Mouse (Mus musculus): ENCODE data around the gene Rin2. TPM values are rescaled to one million over a fixed set of nuclear protein-coding genes. Genes with fewer than 3 reads are reported as not detected.

The Rin2 gene
- polyA plus RNA-seq, 1 experiment from 2014 or later, result 15.5 TPM

DNA sequence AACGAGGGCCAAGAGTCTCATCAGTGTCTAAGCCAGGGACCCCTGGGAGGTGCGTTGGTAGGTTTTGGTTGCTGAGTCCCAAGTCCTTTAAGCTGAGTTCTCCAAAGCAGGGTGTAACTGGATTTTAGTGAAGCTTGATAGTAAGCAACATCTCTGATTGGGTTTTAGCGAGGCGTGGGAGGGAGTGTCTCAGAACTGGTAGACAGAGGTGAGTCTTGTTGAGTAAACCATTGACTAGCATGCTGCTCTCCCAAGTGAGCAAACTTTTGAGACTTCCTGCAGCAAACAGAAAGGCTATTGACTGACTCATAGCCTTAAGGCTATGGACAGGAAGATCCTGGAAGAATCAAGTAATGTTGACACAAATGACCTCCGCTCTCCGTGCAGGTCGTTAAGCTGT is 112.5 kb downstream of the Rin2 start:
- Histone ChIP-seq H3K4me3 (peak overlapping the region; percentile 58), H3K9me3 (no peaks in the 10 kb centered on the region), H3K36me3 (peaks cover 21% of the 10 kb centered on the region; the same call in 1 of the 2 replicates), H3K4me1 (peaks cover 41% of the 10 kb centered on the region), H3K27ac (peak overlapping the region; percentile 69; the same call in 1 of the 2 replicates), H3K27me3 (ENCODE audit: insufficient read depth, poor library complexity, severe bottlenecking) (no peaks in the 10 kb centered on the region)
- WGBS, result 52% methylated on average over 7 of the region's 7 CpGs
- no peak for DNase-seq (ENCODE audit: low spot score)

GRCm38 (mm10) chr2:145788562-145789346 is 113.7 kb downstream of the Rin2 start:
- Histone ChIP-seq H3K9me3 (no peaks in the 10 kb centered on the region), H3K4me1 (peaks cover 42% of the 10 kb centered on the region), H3K36me3 (peaks cover 21% of the 10 kb centered on the region; the same call in 1 of the 2 replicates), H3K4me3 (no peak overlapping the region), H3K27me3 (ENCODE audit: insufficient read depth, poor library complexity, severe bottlenecking) (no peaks in the 10 kb centered on the region), H3K27ac (no peak overlapping the region)
- no peak for DNase-seq (ENCODE audit: low spot score)
- 88% methylated on average over 3 of the region's 3 CpGs for WGBS

- Histone ChIP-seq H3K4me3 (no peak overlapping the region), H3K27ac (no peak overlapping the region), H3K27me3 (ENCODE audit: insufficient read depth, poor library complexity, severe bottlenecking) (no peaks in the 10 kb centered on the region), H3K9me3 (no peaks in the 10 kb centered on the region), H3K4me1 (peaks cover 27% of the 10 kb centered on the region), H3K36me3 (peaks cover 34% of the 10 kb centered on the region)
- no peak for DNase-seq (ENCODE audit: low spot score)
- 10% methylated on average over 1 of the region's 1 CpGs for WGBS
Observed at GRCm38 (mm10) chr2:145793702-145794101, 118.7 kb downstream of the Rin2 start.

DNA sequence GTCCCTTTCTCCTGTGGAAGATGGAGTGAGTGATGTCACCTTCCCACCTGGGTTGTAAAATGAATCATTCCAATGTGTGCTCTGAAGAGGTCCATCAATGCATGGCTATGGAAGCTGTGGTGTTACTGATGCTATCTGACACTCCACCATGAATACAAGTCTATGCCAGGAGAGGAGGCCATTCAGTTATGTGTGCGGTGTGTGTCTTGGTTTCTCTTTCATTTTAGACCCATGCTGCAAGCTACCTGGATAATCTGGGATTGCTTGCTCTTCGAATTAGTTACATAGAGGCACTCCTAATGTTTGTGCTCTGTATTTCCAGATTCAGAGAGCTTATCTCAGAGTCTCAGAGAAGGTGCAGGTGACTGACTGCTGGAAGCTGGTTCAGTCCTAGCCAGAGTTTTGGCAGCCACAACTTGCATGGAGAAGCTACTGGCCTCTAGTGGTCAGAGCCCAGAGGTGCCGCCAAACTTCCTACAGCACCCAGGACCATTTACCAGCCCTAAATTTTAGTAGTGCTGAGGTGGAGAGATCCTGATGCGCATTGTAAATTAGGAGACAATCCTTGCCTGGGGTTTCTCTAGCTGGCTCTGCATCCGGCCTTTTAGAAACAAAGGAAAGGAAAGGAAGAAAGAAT is 119.4 kb downstream of the Rin2 start:
- Histone ChIP-seq H3K27me3 (ENCODE audit: insufficient read depth, poor library complexity, severe bottlenecking) (no peaks in the 10 kb centered on the region), H3K4me1 (peaks cover 27% of the 10 kb centered on the region), H3K36me3 (peaks cover 35% of the 10 kb centered on the region), H3K4me3 (no peak overlapping the region), H3K27ac (no peak overlapping the region), H3K9me3 (no peaks in the 10 kb centered on the region)
- WGBS, result 37% methylated on average over 5 of the region's 5 CpGs
- DNase-seq (ENCODE audit: low spot score), result no peak

DNA sequence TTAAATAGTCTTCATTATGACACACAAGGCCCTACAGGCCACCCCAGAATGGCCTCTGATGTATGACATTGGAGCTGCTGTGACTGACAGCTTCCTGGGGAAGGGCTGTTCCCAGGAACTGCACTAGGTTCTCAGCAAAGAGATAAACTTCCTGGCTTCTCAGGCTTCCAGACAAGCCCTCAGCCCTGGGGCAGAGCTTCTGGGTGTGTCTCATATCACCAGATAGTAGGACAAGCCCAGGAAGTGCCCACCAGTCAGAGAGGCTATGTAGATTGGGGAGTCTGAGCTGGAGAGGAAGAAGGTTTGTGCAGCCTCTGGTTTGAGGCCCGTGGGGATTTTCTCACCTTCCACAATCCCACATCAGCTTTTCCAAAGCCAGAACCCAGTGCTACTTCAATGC is 122.8 kb downstream of the Rin2 start:
- Histone ChIP-seq H3K36me3 (peaks cover 22% of the 10 kb centered on the region), H3K4me3 (no peak overlapping the region), H3K27me3 (ENCODE audit: insufficient read depth, poor library complexity, severe bottlenecking) (no peaks in the 10 kb centered on the region), H3K27ac (no peak overlapping the region), H3K4me1 (peaks cover 27% of the 10 kb centered on the region), H3K9me3 (no peaks in the 10 kb centered on the region)
- DNase-seq (ENCODE audit: low spot score), result no peak
- 16% methylated on average over 1 of the region's 1 CpGs for WGBS

GRCm38 (mm10) chr2:145798954-145799353 is 123.9 kb downstream of the Rin2 start:
- no peaks in the 10 kb centered on the region for H3K9me3 ChIP-seq
- H3K4me1 ChIP-seq, result peaks cover 18% of the 10 kb centered on the region
- DNase-seq (ENCODE audit: low spot score), result no peak
- H3K27ac ChIP-seq, result no peak overlapping the region
- H3K4me3 ChIP-seq, result no peak overlapping the region
- H3K36me3 ChIP-seq, result peaks cover 27% of the 10 kb centered on the region
- no peaks in the 10 kb centered on the region for H3K27me3 ChIP-seq (ENCODE audit: insufficient read depth, poor library complexity, severe bottlenecking)
- 73% methylated on average over 3 of the region's 3 CpGs for WGBS

DNA sequence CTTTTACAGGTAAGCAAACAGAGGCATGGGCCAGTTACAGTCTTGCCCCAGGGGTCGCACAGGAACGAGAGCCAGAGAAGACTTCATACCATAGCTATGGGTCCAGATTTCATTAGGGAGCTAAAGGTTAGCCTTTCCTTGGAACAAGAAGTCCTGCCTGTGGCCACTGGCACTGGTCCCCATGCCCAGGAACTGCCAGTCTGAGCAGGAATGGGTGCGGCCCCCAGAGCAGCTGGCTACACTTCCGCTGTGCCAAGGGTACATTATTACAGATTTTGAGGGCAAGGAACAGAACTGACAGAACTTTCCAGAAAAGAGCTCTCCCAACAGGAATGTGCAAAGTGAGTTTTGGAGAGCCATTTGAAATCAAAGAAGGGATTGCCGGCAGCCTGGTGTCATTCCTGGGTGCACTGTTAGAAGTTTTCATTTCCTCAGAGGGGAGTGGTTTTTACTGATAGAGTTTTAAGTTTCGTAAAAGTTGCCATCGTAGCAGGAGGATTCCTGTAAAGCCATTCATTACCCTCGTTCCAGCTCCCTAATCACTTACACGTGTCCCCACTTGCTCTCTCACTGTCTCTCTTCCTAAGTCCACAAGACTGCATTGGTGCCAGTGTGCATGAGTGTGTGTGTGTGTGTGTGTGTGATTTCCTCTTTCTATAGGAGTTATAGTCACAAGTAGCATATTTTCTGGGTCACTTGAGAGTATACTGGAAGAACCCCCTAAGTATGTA is 126.5 kb downstream of the Rin2 start:
- Histone ChIP-seq H3K4me3 (no peak overlapping the region), H3K27ac (no peak overlapping the region), H3K9me3 (no peaks in the 10 kb centered on the region), H3K27me3 (ENCODE audit: insufficient read depth, poor library complexity, severe bottlenecking) (no peaks in the 10 kb centered on the region), H3K4me1 (peaks cover 4% of the 10 kb centered on the region; the same call in 1 of the 2 replicates), H3K36me3 (peaks cover 30% of the 10 kb centered on the region)
- WGBS, result 80% methylated on average over 9 of the region's 9 CpGs
- no peak for DNase-seq (ENCODE audit: low spot score)

DNA sequence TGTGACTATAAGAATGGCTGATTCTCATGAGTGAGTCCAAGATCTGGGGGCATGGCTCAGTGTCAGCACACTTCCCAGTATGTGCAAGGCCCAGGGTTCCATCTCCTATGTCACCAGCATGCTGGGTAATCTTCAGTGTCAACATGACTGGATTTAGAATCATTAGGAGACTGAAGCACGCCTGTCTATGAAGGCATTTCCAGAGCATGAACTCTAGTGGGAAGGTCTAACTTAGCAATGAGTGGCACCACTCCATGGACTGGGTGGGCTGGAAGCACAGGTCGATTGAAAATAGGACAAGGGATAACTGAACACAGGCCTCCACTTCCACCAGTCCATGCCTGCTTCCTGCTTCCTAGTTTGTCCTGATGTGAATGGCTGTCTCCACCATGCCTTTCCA is 127.6 kb downstream of the Rin2 start:
- peaks cover 20% of the 10 kb centered on the region; the same call in 1 of the 2 replicates for H3K36me3 ChIP-seq
- 60% methylated on average over 2 of the region's 2 CpGs for WGBS

GRCm38 (mm10) chr2:145803822-145804342 is 128.9 kb downstream of the Rin2 start:
- Histone ChIP-seq H3K36me3 (peaks cover 18% of the 10 kb centered on the region; the same call in 1 of the 2 replicates), H3K9me3 (no peaks in the 10 kb centered on the region), H3K27ac (no peak overlapping the region), H3K4me1 (no peaks in the 10 kb centered on the region), H3K4me3 (no peak overlapping the region), H3K27me3 (ENCODE audit: insufficient read depth, poor library complexity, severe bottlenecking) (no peaks in the 10 kb centered on the region)
- no peak for DNase-seq (ENCODE audit: low spot score)
- WGBS, result 87% methylated on average over 10 of the region's 10 CpGs

More for the DNA sequence above, 127.6 kb downstream of the Rin2 start:
- Histone ChIP-seq H3K4me1 (peaks cover 3% of the 10 kb centered on the region; the same call in 1 of the 2 replicates), H3K4me3 (no peak overlapping the region), H3K27ac (no peak overlapping the region), H3K27me3 (ENCODE audit: insufficient read depth, poor library complexity, severe bottlenecking) (no peaks in the 10 kb centered on the region), H3K9me3 (no peaks in the 10 kb centered on the region)
- DNase-seq (ENCODE audit: low spot score), result no peak

GRCm38 (mm10) chr2:145804524-145804923 is 129.5 kb downstream of the Rin2 start:
- Histone ChIP-seq H3K27ac (no peak overlapping the region), H3K9me3 (no peaks in the 10 kb centered on the region), H3K27me3 (ENCODE audit: insufficient read depth, poor library complexity, severe bottlenecking) (no peaks in the 10 kb centered on the region), H3K36me3 (peaks cover 13% of the 10 kb centered on the region; the same call in 1 of the 2 replicates), H3K4me3 (no peak overlapping the region), H3K4me1 (no peaks in the 10 kb centered on the region)
- DNase-seq (ENCODE audit: low spot score), result no peak
- WGBS, result 91% methylated on average over 6 of the region's 6 CpGs

GRCm38 (mm10) chr2:145807276-145807675 is 132.3 kb downstream of the Rin2 start:
- peaks cover 21% of the 10 kb centered on the region; the same call in 1 of the 2 replicates for H3K36me3 ChIP-seq
- no peak overlapping the region for H3K27ac ChIP-seq

GRCm38 (mm10) chr2:145808251-145808650 is 133.2 kb downstream of the Rin2 start:
- H3K4me1 ChIP-seq, result peaks cover 6% of the 10 kb centered on the region
- H3K36me3 ChIP-seq, result peaks cover 20% of the 10 kb centered on the region; the same call in 1 of the 2 replicates
- no peaks in the 10 kb centered on the region for H3K27me3 ChIP-seq (ENCODE audit: insufficient read depth, poor library complexity, severe bottlenecking)
- H3K9me3 ChIP-seq, result no peaks in the 10 kb centered on the region
- H3K27ac ChIP-seq, result no peak overlapping the region
- DNase-seq (ENCODE audit: low spot score), result no peak
- WGBS, result 85% methylated on average over 2 of the region's 2 CpGs
- H3K4me3 ChIP-seq, result no peak overlapping the region

More at GRCm38 (mm10) chr2:145807276-145807675, 132.3 kb downstream of the Rin2 start:
- WGBS, result 36% methylated on average over 2 of the region's 2 CpGs
- no peak overlapping the region for H3K4me3 ChIP-seq
- DNase-seq (ENCODE audit: low spot score), result no peak
- no peaks in the 10 kb centered on the region for H3K4me1 ChIP-seq
- H3K27me3 ChIP-seq (ENCODE audit: insufficient read depth, poor library complexity, severe bottlenecking), result no peaks in the 10 kb centered on the region
- no peaks in the 10 kb centered on the region for H3K9me3 ChIP-seq
